Mouse (Mus musculus) large intestine, adult 2 months (tissue): Measurements from ENCODE around the gene Sik1. TPM values are rescaled to one million over a fixed set of nuclear protein-coding genes. Genes with fewer than 3 reads are reported as not detected.

Source experiments
- DNase-seq: peaks from one replicate; pipeline ENCODE4 v3.0.0-alpha.2; 2012; ENCODE audit warnings: low read depth, low spot score
- WGBS: fragments of 180-500 bp; shearing (Covaris S2); methylation state at CpG from one replicate; pipeline ENCODE4 v1.1.7; 2018; 5-methylcytosine and 5-hydroxymethylcytosine counted together
- polyA plus RNA-seq: library from polyadenylated mRNA; depleted of rRNA; stranded (reverse); fragments of >200 nt; gene quantifications from 2 replicates; pipeline ENCODE4 v1.2.3, GENCODE M21; 2012

Gene Sik1
- polyA plus RNA-seq, 1 experiment, result 4.7 TPM

GRCm38 (mm10) chr17:31836264-31836607, 19.4 kb downstream of the Sik1 start:
- DNase-seq, result no peak
- 83% methylated on average over 2 of the region's 2 CpGs for WGBS

- WGBS, result 92% methylated on average over 11 of the region's 11 CpGs
- no peak for DNase-seq
Observed at GRCm38 (mm10) chr17:31835528-31836263, 19.9 kb downstream of the Sik1 start.

GRCm38 (mm10) chr17:31834320-31835065, 21.1 kb downstream of the Sik1 start:
- WGBS, result 72% methylated on average over 6 of the region's 6 CpGs
- no peak for DNase-seq

- DNase-seq, result no peak
- WGBS, result 65% methylated on average over 7 of the region's 7 CpGs
Observed at GRCm38 (mm10) chr17:31833752-31834151, 21.9 kb downstream of the Sik1 start.

- 74% methylated on average over 9 of the region's 9 CpGs for WGBS
- DNase-seq, result no peak
Observed at GRCm38 (mm10) chr17:31832577-31832964, 23.0 kb downstream of the Sik1 start.

- 88% methylated on average over 14 of the region's 14 CpGs for WGBS
- DNase-seq, result no peak
Observed at GRCm38 (mm10) chr17:31831866-31832576, 23.6 kb downstream of the Sik1 start.

- WGBS, result 46% methylated on average over 6 of the region's 6 CpGs
- DNase-seq, result no peak
Observed at GRCm38 (mm10) chr17:31831097-31831865, 24.3 kb downstream of the Sik1 start.

GRCm38 (mm10) chr17:31830506-31831075, 25.0 kb downstream of the Sik1 start:
- 94% methylated on average over 8 of the region's 8 CpGs for WGBS
- no peak for DNase-seq

- DNase-seq, result no peak
- WGBS, result 98% methylated on average over 5 of the region's 5 CpGs
Observed at GRCm38 (mm10) chr17:31828916-31829315, 26.7 kb downstream of the Sik1 start.

GRCm38 (mm10) chr17:31828118-31828517, 27.5 kb downstream of the Sik1 start:
- 84% methylated on average over 5 of the region's 5 CpGs for WGBS
- DNase-seq, result no peak

GRCm38 (mm10) chr17:31827206-31827605, 28.4 kb downstream of the Sik1 start:
- 14% methylated on average over 5 of the region's 5 CpGs for WGBS
- DNase-seq, result no peak

GRCm38 (mm10) chr17:31826669-31827068, 28.9 kb downstream of the Sik1 start:
- 11% methylated on average over 6 of the region's 6 CpGs for WGBS
- DNase-seq, result peak; percentile 52

GRCm38 (mm10) chr17:31825678-31826077, 29.9 kb downstream of the Sik1 start:
- 86% methylated on average over 9 of the region's 9 CpGs for WGBS
- DNase-seq, result no peak

- 88% methylated on average over 7 of the region's 7 CpGs for WGBS
- no peak for DNase-seq
Observed at GRCm38 (mm10) chr17:31824812-31825211, 30.8 kb downstream of the Sik1 start.

GRCm38 (mm10) chr17:31821136-31821933, 34.3 kb downstream of the Sik1 start:
- 42% methylated on average over 13 of the region's 13 CpGs for WGBS
- DNase-seq, result no peak

- DNase-seq, result no peak
- 39% methylated on average over 4 of the region's 4 CpGs for WGBS
Observed at GRCm38 (mm10) chr17:31820099-31820846, 35.3 kb downstream of the Sik1 start.

- no peak for DNase-seq
- WGBS, result 93% methylated on average over 9 of the region's 9 CpGs
Observed at GRCm38 (mm10) chr17:31819372-31819771, 36.2 kb downstream of the Sik1 start.

GRCm38 (mm10) chr17:31817815-31818214, 37.8 kb downstream of the Sik1 start:
- DNase-seq, result no peak
- 100% methylated on average over 1 of the region's 1 CpGs for WGBS
